Mouse (Mus musculus) brain, embryonic 14.5 days (tissue): ENCODE data around the gene Unc45a.
A peak's percentile ranks its signal among the peaks of the same experiment; 100 is the strongest.

Experiments used
- CTCF ChIP-seq: fragments of 200-500 bp; IDR thresholded peaks from 2 replicates; pipeline ENCODE4 v1.5.1; 2012; ENCODE audit warnings: inconsistent platforms, mild to moderate bottlenecking, moderate library complexity, borderline replicate concordance; ENCODE audit not compliant: insufficient read depth, insufficient read length; ENCODE audit errors: extremely low read depth
- POLR2A ChIP-seq: fragments of 200-500 bp; IDR thresholded peaks from 2 replicates; pipeline ENCODE4 v1.6.1; 2012; ENCODE audit warnings: mild to moderate bottlenecking, inconsistent platforms, borderline replicate concordance; ENCODE audit not compliant: poor library complexity, insufficient read depth, insufficient read length, severe bottlenecking; ENCODE audit errors: extremely low read depth

GRCm38 (mm10) chr7:80342858-80343257, 2.1 kb upstream of the Unc45a start, which contains the start of gene Hddc3:
- peak; percentile 90 for TF ChIP-seq CTCF
- TF ChIP-seq POLR2A = peak; percentile 84; the same call in 1 of the 2 replicates
